Mouse (Mus musculus): ENCODE data around the gene E130218I03Rik.
A peak's percentile ranks its signal among the peaks of the same experiment; 100 is the strongest.

Gene E130218I03Rik

GRCm38 (mm10) chr4:134287168-134287564 lies 43.7 kb downstream of the E130218I03Rik start:
- peak; percentile 99 for DNase-seq (ENCODE audit: low spot score)

- DNase-seq (ENCODE audit: low spot score) = peak; percentile 81
Measured at GRCm38 (mm10) chr4:134287575-134288025, 44.1 kb downstream of the E130218I03Rik start, which contains the start of gene Pdik1l. Gene Pdik1l (minus strand): TSS chr4:134287895.

GRCm38 (mm10) chr4:134288397-134289256 lies 45.2 kb downstream of the E130218I03Rik start:
- no peak for DNase-seq (ENCODE audit: low spot score)

GRCm38 (mm10) chr4:134292067-134292466 lies 48.6 kb downstream of the E130218I03Rik start:
- peak; percentile 89 for DNase-seq (ENCODE audit: low spot score)

- DNase-seq (ENCODE audit: low spot score) = no peak
Measured at GRCm38 (mm10) chr4:134293061-134293691, 49.7 kb downstream of the E130218I03Rik start.

GRCm38 (mm10) chr4:134293692-134294163 lies 50.3 kb downstream of the E130218I03Rik start:
- no peak for DNase-seq (ENCODE audit: low spot score)
